Mouse (Mus musculus) heart, postnatal 14 days (tissue): ENCODE measurements around the gene Prkrip1. TPM values are rescaled to one million over a fixed set of nuclear protein-coding genes. Genes with fewer than 3 reads are reported as not detected.

Experiments
- total RNA-seq, 2 experiments: library from RNA; stranded (reverse); gene quantifications; 2 replicates each; pipeline ENCODE4 v1.2.3; 2021

Prkrip1 gene
- total RNA-seq, 2 experiments from 2014 or later: 20.3 to 21.7 TPM

Other genes starting within 250 kb of the Prkrip1 start
- gene Ssc4d, start 224.4 kb downstream of the Prkrip1 start, total RNA-seq: 1 to 10 TPM in 1 of 2 experiments, under 1 TPM in 1; 0.41 to 1.3 TPM
- gene Zp3, start 218.9 kb downstream of the Prkrip1 start, total RNA-seq: not detected
- gene Dtx2, start 204.2 kb downstream of the Prkrip1 start, total RNA-seq: 1 to 10 TPM; 8.5 to 8.9 TPM
- gene Upk3b, start 160.5 kb downstream of the Prkrip1 start, total RNA-seq: 10 to 100 TPM; 24.8 to 26.5 TPM
- not detected for gene Upk3bl, start 144.5 kb downstream of the Prkrip1 start, total RNA-seq
- 1 to 10 TPM; 6.6 to 8.3 TPM for gene Rasa4, start 115.0 kb downstream of the Prkrip1 start, total RNA-seq
- gene Polr2j, start 82.3 kb downstream of the Prkrip1 start, total RNA-seq: 10 to 100 TPM; 61.5 to 63.4 TPM
- 1 to 10 TPM; 6.5 to 7.0 TPM for gene Lrwd1, start 62.9 kb downstream of the Prkrip1 start, total RNA-seq
- gene Alkbh4, start 62.8 kb downstream of the Prkrip1 start, total RNA-seq: 1 to 10 TPM; 4.6 to 6.0 TPM
- 1 to 10 TPM; 2.3 to 3.4 TPM for gene Orai2, start 28.2 kb downstream of the Prkrip1 start, total RNA-seq
- 1 to 10 TPM; 1.6 TPM for gene Sh2b2, start 47.6 kb upstream of the Prkrip1 start, total RNA-seq